Mouse (Mus musculus) thymus, adult 18-20 months (tissue): ENCODE measurements around the gene Mast4.

Experiments
- DNase-seq, 2 experiments: peaks; one replicate each; pipeline ENCODE4 v3.0.0; 2022; ENCODE audit warnings: mixed read lengths in 2 of 2

Mast4 gene

DNA sequence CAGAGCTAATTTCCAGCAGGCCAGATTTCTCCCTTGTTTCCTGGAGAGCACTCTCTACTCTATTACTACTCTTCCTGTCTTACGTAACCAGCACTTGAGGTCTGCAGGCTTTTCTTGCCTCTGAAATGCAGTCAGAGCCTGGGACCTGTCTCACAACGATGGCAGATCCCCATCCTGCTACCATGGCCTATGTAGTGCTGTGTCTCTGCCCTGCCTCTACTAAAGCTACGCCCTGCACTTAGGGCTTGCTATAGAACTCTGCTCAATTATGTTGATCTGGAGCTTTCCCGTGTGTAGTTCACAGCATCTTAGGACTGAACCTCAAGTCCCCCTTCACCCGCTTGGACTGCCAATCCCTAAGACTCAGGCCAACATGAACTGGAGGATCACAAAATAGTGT is 150.7 kb downstream of the Mast4 start:
- no peak for DNase-seq

DNA sequence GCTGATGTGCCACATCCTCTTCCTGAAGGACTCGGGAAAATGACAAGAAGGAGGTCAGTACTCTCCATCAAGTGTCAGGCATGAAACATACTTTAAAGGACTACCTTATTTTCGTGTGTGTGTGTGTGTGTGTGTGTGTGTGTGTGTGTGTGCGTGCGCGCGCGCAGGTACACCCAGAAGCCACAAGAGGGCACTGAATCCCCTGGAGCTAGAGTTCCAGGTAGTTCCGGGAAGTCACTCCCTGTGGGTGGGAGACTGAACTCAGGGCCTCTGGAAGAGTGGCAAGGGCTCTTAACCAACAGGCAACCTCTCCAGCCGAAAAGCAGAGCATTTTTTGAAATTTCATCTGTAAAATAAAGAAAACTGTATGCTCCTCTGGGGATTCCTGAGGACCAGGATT is 152.5 kb downstream of the Mast4 start:
- no peak for DNase-seq

DNA sequence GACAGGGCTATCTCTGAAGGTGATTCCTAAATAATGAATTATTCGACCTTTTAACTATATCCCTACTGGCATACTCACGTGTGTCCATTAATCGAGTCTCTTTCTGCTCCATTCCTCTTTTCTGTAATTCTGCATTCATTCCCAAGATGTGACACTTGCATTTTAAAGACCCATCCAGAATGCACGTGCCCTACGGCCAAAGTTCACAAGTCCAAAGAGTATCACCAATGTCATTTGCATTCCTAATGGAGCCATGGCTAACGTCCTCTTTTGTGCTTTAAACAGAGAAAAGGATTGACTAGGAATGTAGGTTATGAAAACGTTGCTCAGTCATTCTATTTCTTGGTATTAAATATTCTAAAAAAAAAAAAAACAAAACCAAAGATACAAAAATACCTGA is 157.4 kb downstream of the Mast4 start:
- no peak for DNase-seq

DNA sequence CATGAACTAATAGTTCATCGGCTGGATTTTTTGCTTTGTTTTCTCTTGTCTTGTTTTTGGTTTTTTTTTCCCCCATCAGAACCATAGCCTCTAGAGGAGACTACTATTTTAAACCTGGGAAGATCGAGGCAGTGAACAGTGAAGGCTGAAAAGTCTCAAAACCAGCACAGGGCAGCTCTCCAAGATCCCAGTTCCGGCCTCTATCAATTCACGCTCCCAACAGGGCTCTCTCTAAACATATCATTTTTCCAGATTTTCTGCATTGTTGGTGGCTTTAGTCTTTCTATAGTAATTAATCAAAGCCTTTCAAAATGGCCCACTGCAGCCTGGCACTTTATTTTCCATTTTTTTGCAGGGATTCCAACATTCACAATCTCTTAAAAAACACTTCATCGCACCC is 159.9 kb downstream of the Mast4 start:
- DNase-seq, result no peak

DNA sequence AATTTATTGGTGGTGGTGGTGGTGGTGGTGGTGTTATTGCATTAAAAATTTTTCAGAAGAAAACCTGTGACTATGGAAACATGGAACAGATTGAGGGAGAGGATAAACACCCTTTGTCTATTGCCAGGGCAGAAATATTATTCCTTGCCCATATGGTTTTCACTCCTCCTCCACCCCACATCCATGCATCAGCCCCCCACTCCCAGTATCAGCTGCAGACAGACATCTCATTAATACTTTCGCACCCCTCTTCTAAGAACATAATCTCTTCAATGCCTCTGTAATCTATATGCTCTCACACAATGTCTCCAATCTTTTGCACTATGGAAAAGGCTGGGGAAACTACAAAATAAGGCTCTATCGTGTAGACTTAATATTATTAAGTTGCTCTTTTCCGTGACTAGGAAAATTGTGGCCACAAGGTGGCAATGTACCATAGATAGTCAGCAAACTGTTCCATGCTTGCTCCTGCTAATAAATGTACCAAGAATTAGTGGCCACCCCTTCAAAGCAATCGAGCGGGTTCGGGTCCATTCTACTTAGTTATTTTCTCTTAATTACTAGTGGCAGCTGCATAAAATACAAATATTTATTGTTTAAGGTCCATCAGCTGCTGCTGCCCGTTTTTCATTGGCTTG is 160.6 kb downstream of the Mast4 start:
- DNase-seq, result no peak

DNA sequence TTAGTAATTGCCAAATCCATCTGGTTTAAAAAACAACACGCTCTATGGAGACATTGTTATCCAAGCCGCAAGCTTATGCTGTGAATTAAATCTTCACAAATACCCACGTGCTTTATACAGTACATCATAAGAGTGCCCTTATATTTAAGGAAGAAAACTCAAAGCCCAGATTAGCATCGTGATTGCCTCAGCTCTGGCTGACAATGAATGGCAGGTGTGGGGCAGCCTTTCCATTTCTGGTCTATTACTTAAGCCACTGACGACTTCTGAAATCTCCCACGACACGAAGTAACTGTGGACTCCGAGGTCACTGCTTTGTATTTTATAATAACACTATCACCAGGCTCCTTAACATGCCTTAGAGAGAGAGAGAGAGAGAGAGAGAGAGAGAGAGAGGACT is 182.4 kb downstream of the Mast4 start:
- no peak for DNase-seq

DNA sequence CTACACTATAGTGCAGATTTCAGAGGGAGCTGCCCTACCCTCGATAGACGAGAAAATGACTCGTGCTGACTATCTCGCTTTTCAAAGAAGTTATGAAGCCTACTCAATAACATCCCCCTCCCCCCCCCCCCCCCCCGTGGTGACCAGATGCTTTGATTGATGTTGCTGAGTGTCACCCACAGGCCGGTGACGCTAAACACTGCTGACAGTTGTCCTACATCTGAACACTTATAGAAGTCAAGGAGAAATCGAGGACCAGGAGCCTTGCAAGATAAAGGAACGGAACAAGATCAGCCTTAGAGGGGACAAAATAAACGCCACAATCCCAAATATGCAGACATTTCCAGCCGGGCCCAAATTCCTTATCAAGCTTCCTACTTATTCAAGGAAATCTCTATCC is 183.1 kb downstream of the Mast4 start:
- no peak for DNase-seq

DNA sequence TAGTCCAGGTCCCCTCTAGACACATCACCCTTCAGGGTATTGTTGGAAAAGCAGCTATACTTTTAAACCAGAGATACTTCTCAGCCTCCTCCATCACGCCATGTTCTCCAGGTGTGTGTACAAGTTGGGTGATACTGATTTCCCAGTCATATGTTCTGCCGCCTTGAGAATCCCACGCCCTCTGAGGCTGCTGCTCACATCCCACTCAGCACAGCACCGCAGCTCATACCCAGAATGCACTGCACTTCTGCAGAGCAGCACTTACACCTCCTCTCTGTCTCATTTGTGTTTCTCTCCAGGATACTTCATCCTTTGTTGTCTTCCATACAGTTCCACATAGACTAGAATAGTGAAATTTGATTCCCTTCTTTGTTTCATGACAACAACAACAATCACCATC is 183.6 kb downstream of the Mast4 start:
- DNase-seq, result no peak

DNA sequence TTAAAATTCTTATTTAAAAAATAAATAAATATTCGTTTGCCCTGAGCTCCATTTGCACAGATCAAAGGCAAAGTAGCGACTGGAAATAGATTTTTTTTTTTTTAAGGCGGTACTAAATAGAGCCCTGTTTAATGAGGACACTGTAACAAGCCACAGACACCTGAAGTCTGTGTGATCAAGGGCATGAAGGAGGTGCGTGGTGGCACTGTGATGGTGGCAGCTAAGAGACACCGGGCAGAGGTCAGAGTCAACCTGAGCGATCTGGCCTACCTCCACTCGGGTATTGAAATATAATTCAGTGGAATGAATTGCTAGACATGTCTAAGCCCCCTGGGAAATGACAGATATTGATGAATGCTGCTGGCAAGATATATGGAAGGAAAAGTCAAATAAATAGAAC is 184.9 kb downstream of the Mast4 start:
- no peak for DNase-seq

DNA sequence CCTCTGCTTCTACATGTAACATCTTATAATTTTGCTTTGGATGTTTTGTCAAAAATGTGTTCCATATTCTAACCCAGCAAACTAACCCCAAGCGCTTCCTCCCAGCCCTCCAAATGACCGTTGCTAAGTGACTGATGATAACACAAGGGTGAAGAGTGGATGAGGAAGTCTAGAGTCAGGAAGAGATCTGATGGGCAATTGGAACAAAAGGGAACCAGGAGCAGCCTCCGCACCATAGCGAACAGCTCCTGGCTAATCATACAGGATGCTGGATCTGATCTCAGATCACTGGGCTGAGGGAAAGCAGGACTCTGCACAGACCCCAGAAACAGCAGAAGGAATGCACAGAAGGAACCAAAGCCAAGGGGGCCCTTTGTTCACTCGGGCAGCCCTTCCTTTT is 190.0 kb downstream of the Mast4 start:
- DNase-seq, result no peak

DNA sequence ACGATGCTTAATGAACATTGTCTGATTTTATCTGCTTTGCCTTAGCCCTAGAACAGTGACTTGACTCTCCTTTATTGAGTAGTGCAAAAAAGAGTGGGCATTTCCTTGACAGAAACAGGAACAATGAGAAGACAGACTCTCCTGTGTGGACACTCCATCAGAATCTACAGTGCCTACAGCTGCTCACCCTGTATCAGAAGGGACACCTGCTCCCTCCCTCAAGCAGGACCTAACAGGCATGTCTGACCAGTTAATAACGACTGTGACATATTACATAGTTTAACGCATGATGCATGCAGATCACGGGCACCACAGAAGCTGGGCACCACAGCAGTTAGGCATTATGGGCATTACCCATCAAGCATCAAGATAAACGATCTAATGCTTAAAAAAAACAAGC is 193.0 kb downstream of the Mast4 start:
- no peak for DNase-seq

DNA sequence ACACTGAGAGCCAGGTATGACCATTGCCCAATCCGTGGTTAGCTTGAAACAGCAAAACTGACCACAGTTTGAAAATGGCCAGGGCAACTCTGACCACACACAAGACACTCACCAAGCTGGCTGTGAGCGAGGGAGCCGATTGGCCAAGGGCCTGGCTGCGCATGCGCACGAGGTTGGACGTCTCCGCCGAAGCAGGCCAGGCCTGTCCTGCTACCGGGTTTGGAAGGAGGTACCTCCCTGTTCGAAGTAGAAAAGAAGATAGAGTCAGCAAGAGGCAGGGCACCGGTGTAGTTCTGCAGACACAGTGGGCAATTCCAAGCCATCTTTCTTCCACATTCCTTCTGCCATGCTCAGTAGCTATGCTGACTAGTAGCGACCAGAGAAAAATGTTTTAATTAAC is 194.2 kb downstream of the Mast4 start:
- no peak for DNase-seq

DNA sequence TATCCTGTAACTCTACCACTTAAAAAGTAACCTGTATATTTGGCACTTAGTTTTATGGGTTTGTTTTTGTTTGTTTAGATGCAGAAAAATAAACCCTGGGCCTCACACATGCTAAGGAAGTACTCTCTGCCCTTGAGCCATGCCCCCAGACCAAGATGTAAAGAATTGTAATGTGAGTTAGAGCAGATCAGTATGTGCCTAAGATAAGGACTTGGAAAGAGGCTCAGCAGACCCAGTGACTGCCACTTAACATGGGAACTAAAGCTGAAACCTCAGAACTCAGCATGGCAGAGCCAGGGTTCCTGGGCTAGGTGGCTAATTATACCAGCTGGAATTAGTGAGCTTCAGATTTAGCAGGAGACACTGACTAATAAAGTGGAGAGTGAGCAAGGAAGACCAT is 196.0 kb downstream of the Mast4 start:
- DNase-seq, result no peak

DNA sequence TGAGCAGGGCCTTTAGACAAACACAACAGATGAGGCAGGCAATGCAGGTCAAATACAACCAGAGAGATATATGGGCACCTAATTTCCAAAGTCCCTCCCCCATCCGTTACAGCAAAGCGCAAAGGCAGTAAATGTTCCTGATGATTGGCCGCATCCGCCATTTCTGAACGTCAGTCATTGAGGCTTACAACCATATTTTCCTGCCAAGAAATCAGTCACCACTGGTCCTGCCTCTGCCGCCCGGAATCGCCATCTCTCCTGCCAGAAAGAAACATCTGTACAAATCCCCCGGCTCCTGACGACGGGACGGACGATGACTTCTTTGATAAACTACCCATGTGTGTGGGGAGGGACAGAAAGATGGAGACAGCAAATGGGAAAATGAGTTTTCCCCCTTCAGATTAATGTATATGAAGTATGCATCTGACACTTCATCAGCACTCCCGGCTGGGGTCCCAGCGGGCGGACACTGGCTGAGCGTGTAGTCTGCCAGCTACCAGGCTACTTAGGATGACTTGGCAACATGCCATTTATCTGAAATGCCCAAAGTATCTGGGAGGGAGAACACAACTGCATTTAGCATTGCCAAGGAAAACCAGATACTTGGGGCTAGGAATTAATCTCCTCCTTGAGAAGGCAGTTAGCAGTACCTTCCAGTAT is 198.9 kb downstream of the Mast4 start:
- no peak for DNase-seq

DNA sequence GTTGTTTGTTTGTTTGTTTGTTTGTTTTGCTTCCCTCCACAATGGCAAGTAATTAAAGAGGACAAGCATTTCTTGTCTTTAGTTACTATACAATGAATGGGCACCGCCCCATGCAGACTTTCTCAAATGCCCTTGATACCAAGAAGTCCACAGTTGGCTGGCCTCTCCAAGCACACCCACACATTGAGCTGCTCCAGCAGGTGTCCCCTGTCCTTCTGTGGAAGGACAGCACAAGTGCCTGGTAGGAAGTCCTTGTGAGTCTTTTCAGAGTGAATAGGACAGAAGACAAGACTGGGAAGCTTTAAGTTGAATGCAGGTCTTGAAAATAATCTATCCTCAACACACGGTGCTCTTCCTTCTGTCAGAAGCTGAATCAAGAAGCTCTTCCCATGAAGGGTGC is 202.5 kb downstream of the Mast4 start:
- no peak for DNase-seq

DNA sequence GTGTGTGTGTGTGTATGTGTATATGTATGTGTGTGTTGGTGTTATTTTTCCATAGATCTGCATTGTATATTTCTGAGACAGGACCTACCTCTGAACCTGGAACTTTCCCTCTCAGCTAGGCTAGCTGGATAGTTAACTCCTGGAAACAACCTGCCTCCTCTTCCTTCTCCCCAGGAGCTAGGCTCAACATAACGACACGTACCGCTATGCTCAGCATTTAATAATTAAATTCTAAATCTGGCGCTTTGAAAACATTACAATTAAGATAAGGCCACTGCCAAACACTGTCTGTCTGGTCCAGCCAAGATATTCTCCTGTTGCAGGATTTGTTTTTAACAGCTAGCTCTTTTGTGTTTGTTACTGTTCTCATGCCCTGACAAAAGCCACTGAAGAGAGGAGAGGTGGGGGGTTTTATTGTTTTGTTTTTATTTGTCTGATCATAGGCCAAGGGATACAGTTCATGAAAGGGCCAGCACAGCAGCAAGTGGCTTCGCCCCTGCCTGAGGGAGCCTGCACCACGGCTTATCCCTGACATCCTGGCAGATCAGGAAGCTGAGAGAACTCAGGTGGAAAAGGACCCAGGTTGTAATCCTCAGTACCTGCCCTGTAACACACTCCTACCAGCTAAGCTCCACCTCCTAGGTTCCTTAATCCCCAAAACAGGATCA is 205.0 kb downstream of the Mast4 start:
- DNase-seq, result no peak

DNA sequence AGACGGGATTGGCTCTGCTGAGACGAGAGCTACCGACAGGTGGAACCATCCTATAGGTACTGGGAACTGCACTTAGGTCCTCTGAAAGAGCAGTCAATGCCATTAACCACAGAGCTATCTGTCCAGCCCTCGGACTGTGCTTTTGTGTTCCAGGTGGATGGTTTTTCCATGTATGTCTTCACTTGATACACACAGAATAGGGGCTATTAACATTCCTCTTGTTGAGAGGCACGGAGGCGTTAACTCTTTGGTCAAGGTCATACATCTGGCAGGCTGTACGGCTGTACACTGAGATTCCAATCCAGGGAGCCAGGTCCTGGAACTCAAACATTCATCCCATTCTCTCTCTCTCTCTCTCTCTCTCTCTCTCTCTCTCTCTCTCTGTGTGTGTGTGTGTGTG is 205.6 kb downstream of the Mast4 start:
- DNase-seq, result no peak

DNA sequence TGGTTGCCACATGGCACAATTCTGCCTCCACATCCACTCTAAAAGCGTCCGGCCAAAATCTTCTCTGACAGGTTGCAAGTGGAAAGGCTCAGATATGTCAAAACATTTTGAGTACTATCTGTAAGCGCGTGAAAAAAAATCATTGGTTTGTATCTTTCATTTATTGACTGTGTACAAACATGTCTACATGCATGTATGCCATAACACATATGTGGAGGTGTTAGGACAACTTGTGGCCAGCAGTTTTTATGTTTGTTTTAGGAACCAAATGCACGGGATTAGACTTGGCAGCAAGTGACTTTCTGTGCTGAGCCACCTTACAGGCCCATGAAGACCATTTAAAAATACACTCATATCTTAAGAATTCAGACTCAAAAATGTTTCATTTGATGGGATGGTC is 206.7 kb downstream of the Mast4 start:
- no peak for DNase-seq

DNA sequence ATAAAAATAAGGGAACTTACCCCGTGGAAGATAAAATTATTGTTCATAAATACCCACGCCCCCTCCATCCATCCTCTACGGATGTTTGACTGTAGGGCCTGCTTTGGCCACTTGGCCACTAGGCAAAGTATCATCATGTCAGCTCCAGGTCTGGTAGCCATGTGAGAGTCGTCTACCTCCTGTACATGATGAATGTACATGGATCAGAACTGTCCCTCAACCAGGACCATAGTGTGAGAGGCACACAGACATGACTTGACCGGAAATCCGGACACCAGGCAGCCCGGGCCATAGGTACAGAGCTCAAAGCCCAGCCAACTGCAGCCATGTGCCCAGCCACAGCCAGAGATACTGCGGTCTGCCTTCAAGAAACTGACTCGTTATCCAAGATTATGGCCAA is 210.6 kb downstream of the Mast4 start:
- DNase-seq, result no peak

DNA sequence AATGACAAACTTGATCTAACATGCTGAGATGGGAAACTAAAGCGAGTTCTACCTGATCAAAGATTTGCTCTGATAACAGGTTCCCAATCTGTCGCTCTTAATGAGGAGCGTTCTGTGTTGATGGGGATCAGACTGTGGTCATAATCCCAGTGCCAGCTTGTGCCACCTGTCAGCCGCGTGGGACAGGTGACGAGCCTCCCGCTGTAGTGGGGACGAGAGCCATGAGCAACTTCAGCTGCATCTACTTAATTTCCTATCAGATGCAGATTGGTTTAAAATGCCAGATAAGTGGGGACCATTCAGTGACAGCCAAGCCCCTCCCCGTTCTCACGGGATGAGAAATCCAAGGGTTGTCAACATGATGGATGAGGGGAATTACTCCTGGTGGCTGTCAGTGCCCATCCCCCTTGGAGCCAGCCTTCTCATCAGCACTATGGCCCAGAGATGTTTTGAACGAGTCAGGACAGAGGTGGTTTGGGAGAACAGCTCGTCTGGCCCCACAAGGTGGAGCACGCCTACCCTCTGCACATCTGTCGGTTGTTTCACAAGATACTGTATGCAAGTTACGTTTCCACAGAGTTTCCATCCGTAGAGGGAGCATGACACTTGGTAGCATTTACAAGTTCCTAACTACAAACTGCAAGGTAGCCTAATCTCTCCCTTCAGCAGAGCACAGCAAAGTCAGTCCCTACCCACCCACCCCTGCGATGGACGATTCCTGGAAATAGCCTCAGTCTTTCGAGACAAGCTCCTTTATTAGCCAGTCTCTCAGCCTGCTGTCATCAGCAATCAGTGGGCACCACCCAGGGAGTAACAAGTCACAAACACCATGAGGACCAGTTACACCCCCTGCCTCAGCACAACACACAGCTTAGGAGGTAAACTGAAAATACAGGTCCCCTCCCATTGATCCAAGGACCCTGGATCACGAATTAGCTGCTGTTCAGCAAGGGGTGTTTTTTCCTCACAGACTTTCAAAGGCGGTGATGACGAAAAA is 212.2 kb downstream of the Mast4 start:
- DNase-seq, result no peak

DNA sequence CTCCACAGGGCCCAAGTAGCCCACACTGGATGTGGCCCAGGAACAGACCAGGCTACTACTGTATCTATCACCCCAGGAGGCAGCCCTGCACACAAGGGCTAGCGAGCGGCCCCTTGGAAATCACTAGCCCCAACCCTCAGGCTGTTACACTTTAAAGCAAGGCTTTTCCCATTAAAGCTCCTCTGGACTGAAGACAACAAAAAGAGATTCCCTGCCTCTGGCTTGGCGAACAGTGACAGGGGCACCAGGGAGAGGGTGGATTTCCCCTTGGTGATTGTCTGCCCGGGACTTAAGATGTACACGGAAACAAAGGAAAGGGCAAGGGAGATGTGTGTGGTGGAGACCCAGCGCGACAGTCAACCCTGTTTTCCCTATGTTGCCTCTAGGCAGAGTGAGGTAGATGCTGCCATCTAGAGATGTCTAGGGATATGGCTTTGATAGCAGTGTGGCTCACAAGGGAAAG is 213.6 kb downstream of the Mast4 start:
- no peak for DNase-seq

DNA sequence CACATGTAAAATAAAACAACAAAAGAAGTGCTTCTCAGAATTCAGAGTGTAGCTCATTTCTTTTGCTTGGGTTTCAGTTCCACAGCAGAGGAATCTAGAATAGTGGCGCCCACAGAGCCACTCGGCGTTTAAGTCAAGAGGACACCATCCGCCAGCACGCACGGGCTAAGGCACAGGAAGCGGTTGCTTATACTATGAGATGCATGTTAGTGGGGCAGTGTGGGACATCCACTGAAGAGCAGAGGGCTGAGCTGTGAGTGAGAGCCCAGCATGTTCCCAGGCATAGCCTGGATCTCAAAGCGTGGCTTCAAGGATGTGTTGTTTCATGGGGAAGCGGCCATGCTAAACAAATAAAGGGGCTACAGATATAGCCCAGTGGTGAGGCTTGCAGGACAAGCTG is 214.6 kb downstream of the Mast4 start:
- no peak for DNase-seq

DNA sequence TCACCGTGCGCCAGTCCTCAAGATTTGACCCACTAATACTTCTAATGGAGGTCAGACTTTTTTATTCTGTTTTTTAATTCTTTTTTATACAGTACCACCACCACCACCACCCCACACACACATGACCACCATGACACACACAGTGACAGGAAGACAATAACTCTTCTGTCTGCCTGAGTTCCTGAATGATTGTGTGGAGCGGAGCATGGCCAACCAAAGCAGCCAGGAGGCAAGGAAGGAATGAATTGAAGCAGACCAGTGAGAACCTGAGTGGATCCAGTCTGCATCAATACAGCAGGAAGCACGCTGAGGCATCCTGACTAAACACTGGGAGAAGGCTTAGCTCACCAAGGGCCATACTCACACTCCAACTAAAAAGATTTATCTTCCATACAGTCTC is 219.2 kb downstream of the Mast4 start:
- no peak for DNase-seq
